Mouse (Mus musculus): Measurements from ENCODE around the gene Wrap53.

DNA sequence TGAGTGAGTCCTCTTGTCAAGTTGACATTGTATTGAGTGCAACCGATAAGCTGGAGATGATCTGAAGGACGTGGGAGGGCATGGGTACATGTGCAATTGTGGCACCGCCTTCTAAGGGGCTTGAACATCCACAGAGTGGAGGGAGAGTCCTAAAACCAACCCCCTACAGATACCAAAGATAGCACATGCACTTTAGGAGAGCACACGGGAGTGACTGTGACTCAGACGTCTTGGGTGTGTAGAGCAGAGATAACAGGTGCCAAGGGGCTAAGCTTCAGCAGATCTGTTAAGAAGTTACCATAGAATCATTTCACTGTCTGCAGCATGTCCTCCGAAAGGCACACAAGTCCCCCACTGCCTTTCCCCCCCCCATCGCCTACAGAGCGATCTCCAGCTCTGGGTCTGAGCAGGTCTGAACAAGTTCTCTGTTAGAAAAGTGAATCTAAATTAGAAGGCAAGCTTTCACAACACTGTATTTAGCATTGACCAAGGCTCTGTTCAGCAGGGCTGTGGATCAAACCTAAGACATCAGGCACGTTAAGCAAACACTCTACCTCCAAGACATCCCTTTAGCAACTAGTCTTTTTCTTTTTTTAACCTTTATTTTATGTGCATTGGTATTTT is 58.4 kb downstream of the Wrap53 start:
- TF ChIP-seq CTCF (IDR thresholded peaks at IDR 0.05) (no peak), EP300 (IDR thresholded peaks at IDR 0.05) (no peak)

Data from lung, postnatal 0 days (tissue).